Mouse (Mus musculus) cerebellum, adult 2 months (tissue): ENCODE results near the gene Tmc4. TPM values are rescaled to one million over a fixed set of nuclear protein-coding genes. Genes with fewer than 3 reads are reported as not detected.
A peak's percentile ranks its signal among the peaks of the same experiment; 100 is the strongest.

Experiments
- DNase-seq, 2 experiments: peaks; one replicate each; pipeline ENCODE4 v3.0.0; 2021
- H3K27ac ChIP-seq: fragments of 200-500 bp; 2 replicates; pipeline ENCODE4 v1.5.1; 2012; ENCODE audit warnings: low read length, control low read depth, inconsistent platforms; ENCODE audit not compliant: insufficient read depth
- H3K27me3 ChIP-seq: fragments of 200-500 bp; 2 replicates; pipeline ENCODE4 v1.6.1; 2012; ENCODE audit warnings: inconsistent platforms, mild to moderate bottlenecking, low read length, moderate library complexity; ENCODE audit not compliant: control insufficient read depth, insufficient read depth
- H3K4me1 ChIP-seq: fragments of 200-500 bp; 2 replicates; pipeline ENCODE4 v1.6.1; 2011; ENCODE audit warnings: low read length; ENCODE audit not compliant: control insufficient read depth, insufficient read depth
- H3K4me3 ChIP-seq: fragments of 200-500 bp; replicated peaks from 2 replicates; pipeline ENCODE3; 2011; ENCODE audit warnings: mild to moderate bottlenecking, low read depth, low read length, control low read depth; ENCODE audit not compliant: insufficient read depth
- CTCF ChIP-seq: fragments of 200-500 bp; IDR thresholded peaks from 2 replicates; pipeline ENCODE4 v1.5.1; 2011; ENCODE audit warnings: low read depth, mild to moderate bottlenecking, control low read depth, low read length, moderate library complexity, borderline replicate concordance; ENCODE audit not compliant: insufficient read depth
- POLR2A ChIP-seq: fragments of 200-500 bp; IDR thresholded peaks from 2 replicates; pipeline ENCODE4 v1.6.1; 2011; ENCODE audit warnings: low read length, control low read depth, borderline replicate concordance; ENCODE audit not compliant: insufficient read depth
- WGBS: fragments of 180-500 bp; shearing (Covaris S2); methylation state at CpG from one replicate; pipeline ENCODE4 v1.1.7; 2018; 5-methylcytosine and 5-hydroxymethylcytosine counted together
- polyA plus RNA-seq: library from polyadenylated mRNA; depleted of rRNA; stranded (reverse); fragments of >200 nt; gene quantifications from 2 replicates; pipeline ENCODE4 v1.2.3, GENCODE M21; 2012; rRNA removed

Tmc4 gene
- polyA plus RNA-seq, 1 experiment = 11.7 TPM

- Histone ChIP-seq H3K4me3 (no peak overlapping the region), H3K4me1 (peaks cover 10% of the 10 kb centered on the region; the same call in 1 of the 2 replicates), H3K27ac (no peak overlapping the region), H3K27me3 (no peaks in the 10 kb centered on the region)
- no peak for DNase-seq
- TF ChIP-seq POLR2A (no peak), CTCF (no peak)
- 71% methylated on average over 5 of the region's 5 CpGs for WGBS
Measured at GRCm38 (mm10) chr7:3643412-3643811, 33.9 kb downstream of the Tmc4 start.

GRCm38 (mm10) chr7:3630478-3630815 is 46.9 kb downstream of the Tmc4 start:
- Histone ChIP-seq H3K4me1 (peaks cover 5% of the 10 kb centered on the region), H3K4me3 (peak overlapping the region; percentile 99), H3K27me3 (no peaks in the 10 kb centered on the region), H3K27ac (no peak overlapping the region)
- no peak for TF ChIP-seq CTCF
- TF ChIP-seq POLR2A = no peak
- WGBS = 48% methylated on average over 3 of the region's 3 CpGs
- no peak for DNase-seq

- under 1% methylated on average over 47 of the region's 47 CpGs for WGBS
Measured at GRCm38 (mm10) chr7:3629543-3630477, 47.5 kb downstream of the Tmc4 start, which contains the start of the genes Tfpt and Prpf31. Gene Tfpt (minus strand): TSS chr7:3629929. Gene Prpf31 (plus strand): TSS chr7:3629985.

GRCm38 (mm10) chr7:3629030-3629429 is 48.3 kb downstream of the Tmc4 start:
- DNase-seq = peak; percentile 23 to 27
- peaks cover 5% of the 10 kb centered on the region for H3K4me1 ChIP-seq
- WGBS = 36% methylated on average over 4 of the region's 4 CpGs
- H3K27ac ChIP-seq = 0 out of 2 replicates have a peak overlapping the region, but pooled peaks have one; percentile 5
- no peak for TF ChIP-seq POLR2A
- no peak for TF ChIP-seq CTCF
- peak overlapping the region; percentile 99 for H3K4me3 ChIP-seq
- H3K27me3 ChIP-seq = no peaks in the 10 kb centered on the region

More at GRCm38 (mm10) chr7:3629543-3630477, 47.5 kb downstream of the Tmc4 start, which contains the start of the genes Tfpt and Prpf31:
- TF ChIP-seq POLR2A (no peak), CTCF (no peak)
- peak; percentile 96 to 98 for DNase-seq
- H3K4me3 ChIP-seq = peak within 1 kb of the TSS; percentile 99
- H3K27ac ChIP-seq = peak within 1 kb of the TSS; percentile 74
- H3K4me1 ChIP-seq = peaks cover 5% of the 10 kb centered on the region
- H3K27me3 ChIP-seq = no peaks in the 10 kb centered on the region

- Histone ChIP-seq H3K4me3 (peak within 1 kb of the TSS; percentile 97), H3K27me3 (no peaks in the 10 kb centered on the region), H3K27ac (peak within 1 kb of the TSS; percentile 80), H3K4me1 (no peaks in the 10 kb centered on the region)
- WGBS = under 1% methylated on average over 32 of the region's 32 CpGs
- peak; percentile 87 to 92 for DNase-seq
- peak; percentile 87; the same call in 1 of the 2 replicates for TF ChIP-seq POLR2A
- no peak for TF ChIP-seq CTCF
Measured at GRCm38 (mm10) chr7:3617242-3617995, 59.9 kb downstream of the Tmc4 start, which contains the start of gene Ndufa3. Gene Ndufa3 (plus strand): TSS chr7:3617373.

GRCm38 (mm10) chr7:3616389-3617241 is 60.7 kb downstream of the Tmc4 start:
- TF ChIP-seq CTCF (peak; percentile 54; the same call in 1 of the 2 replicates), POLR2A (no peak)
- WGBS = 35% methylated on average over 6 of the region's 6 CpGs
- H3K27me3 ChIP-seq = no peaks in the 10 kb centered on the region
- H3K4me3 ChIP-seq = no peak overlapping the region
- H3K4me1 ChIP-seq = no peaks in the 10 kb centered on the region
- no peak for DNase-seq
- H3K27ac ChIP-seq = no peak overlapping the region

- H3K27me3 ChIP-seq = no peaks in the 10 kb centered on the region
- WGBS = 82% methylated on average over 4 of the region's 4 CpGs
- H3K4me1 ChIP-seq = no peaks in the 10 kb centered on the region
- no peak within 1 kb of the TSS for H3K4me3 ChIP-seq
- no peak for TF ChIP-seq CTCF
- no peak for TF ChIP-seq POLR2A
- no peak for DNase-seq
- no peak within 1 kb of the TSS for H3K27ac ChIP-seq
Measured at GRCm38 (mm10) chr7:3616057-3616388, 61.3 kb downstream of the Tmc4 start, which contains the start of gene Oscar. Gene Oscar (minus strand): TSS chr7:3616157.

Other genes with a start within 250 kb of the Tmc4 start
- 0.49 and 0.84 TPM in 2 replicates for gene Tarm1, start 174.9 kb downstream of the Tmc4 start, polyA plus RNA-seq
- 2.6 and 2.7 TPM in 2 replicates for gene Oscar, start 61.4 kb downstream of the Tmc4 start, polyA plus RNA-seq
- 426 and 441 TPM in 2 replicates for gene Ndufa3, start 60.2 kb downstream of the Tmc4 start, polyA plus RNA-seq
- gene Tfpt, start 47.6 kb downstream of the Tmc4 start, polyA plus RNA-seq = 33.2 and 34.5 TPM in 2 replicates
- gene Prpf31, start 47.6 kb downstream of the Tmc4 start, polyA plus RNA-seq = 70.9 and 79.1 TPM in 2 replicates
- gene Cnot3, start 32.3 kb downstream of the Tmc4 start, polyA plus RNA-seq = 60.9 and 61.1 TPM in 2 replicates
- 12.0 and 12.9 TPM in 2 replicates for gene Leng1, start 11.7 kb downstream of the Tmc4 start, polyA plus RNA-seq
- 112 and 115 TPM in 2 replicates for gene Tsen34, start 15.3 kb upstream of the Tmc4 start, polyA plus RNA-seq
- gene Mboat7, start 16.0 kb upstream of the Tmc4 start, polyA plus RNA-seq = 114 and 115 TPM in 2 replicates
- 866 and 1,027 TPM in 2 replicates for gene Rps9, start 26.4 kb upstream of the Tmc4 start, polyA plus RNA-seq
- 0.27 and 0.31 TPM in 2 replicates for gene Pirb, start 42.8 kb upstream of the Tmc4 start, polyA plus RNA-seq
- not detected in 2 replicates for gene Gm15448, start 148.1 kb upstream of the Tmc4 start, polyA plus RNA-seq
- gene Pira2, start 167.5 kb upstream of the Tmc4 start, polyA plus RNA-seq = 0.03 TPM in 1 of 2 replicates, not detected in the other
- gene Gm14548, start 220.6 kb upstream of the Tmc4 start, polyA plus RNA-seq = not detected in 2 replicates
- gene Lilra6, start 237.9 kb upstream of the Tmc4 start, polyA plus RNA-seq = not detected in 2 replicates